Mouse (Mus musculus) forebrain, embryonic 10.5 days (tissue): ENCODE results near the gene Cd79b. TPM values are rescaled to one million over a fixed set of nuclear protein-coding genes. Genes with fewer than 3 reads are reported as not detected.
"Not testable (repeated sequence)": the region's sequence is repeated elsewhere in the genome, so short reads cannot be mapped to it uniquely, and the experiment has no call there.

Experiments used
- DNase-seq: peaks from one replicate; pipeline ENCODE4 v3.0.0-alpha.2; 2017; ENCODE audit warnings: low spot score; ENCODE audit errors: extremely low spot score
- H3K27ac ChIP-seq: fragments of 300-500 bp; sonication (generic); 2 replicates; pipeline ENCODE4 v1.5.1; 2016; ENCODE audit warnings: mild to moderate bottlenecking
- H3K27me3 ChIP-seq: fragments of 300-500 bp; sonication (generic); 2 replicates; pipeline ENCODE4 v1.6.1; 2016; ENCODE audit warnings: mild to moderate bottlenecking; ENCODE audit not compliant: poor library complexity, severe bottlenecking
- H3K36me3 ChIP-seq: fragments of 300-500 bp; sonication (generic); replicated peaks from 2 replicates; pipeline ENCODE4 v1.6.1; 2016; ENCODE audit warnings: mild to moderate bottlenecking, moderate library complexity
- H3K4me1 ChIP-seq: fragments of 300-500 bp; sonication (generic); 2 replicates; pipeline ENCODE4 v1.6.1; 2016
- H3K4me3 ChIP-seq: fragments of 300-500 bp; sonication (generic); 2 replicates; pipeline ENCODE4 v1.5.1; 2016; ENCODE audit warnings: mild to moderate bottlenecking, moderate library complexity
- H3K9me3 ChIP-seq: fragments of 300-500 bp; sonication (generic); 2 replicates; pipeline ENCODE4 v1.6.1; 2016; ENCODE audit warnings: mild to moderate bottlenecking, moderate library complexity
- WGBS: fragments of 180-500 bp; shearing (Covaris S2); methylation state at CpG from one replicate; pipeline ENCODE4 v1.1.7; 2016; 5-methylcytosine and 5-hydroxymethylcytosine counted together
- polyA plus RNA-seq: library from polyadenylated mRNA; unstranded; fragments of >200 nt; fragmentation: Nextera tagmentation; extraction: Ambion mirVana; gene quantifications from 2 replicates; pipeline ENCODE4 v1.2.1, GENCODE M21; 2016

The Cd79b gene
- polyA plus RNA-seq = 0.82 and 1.2 TPM in 2 replicates

DNA sequence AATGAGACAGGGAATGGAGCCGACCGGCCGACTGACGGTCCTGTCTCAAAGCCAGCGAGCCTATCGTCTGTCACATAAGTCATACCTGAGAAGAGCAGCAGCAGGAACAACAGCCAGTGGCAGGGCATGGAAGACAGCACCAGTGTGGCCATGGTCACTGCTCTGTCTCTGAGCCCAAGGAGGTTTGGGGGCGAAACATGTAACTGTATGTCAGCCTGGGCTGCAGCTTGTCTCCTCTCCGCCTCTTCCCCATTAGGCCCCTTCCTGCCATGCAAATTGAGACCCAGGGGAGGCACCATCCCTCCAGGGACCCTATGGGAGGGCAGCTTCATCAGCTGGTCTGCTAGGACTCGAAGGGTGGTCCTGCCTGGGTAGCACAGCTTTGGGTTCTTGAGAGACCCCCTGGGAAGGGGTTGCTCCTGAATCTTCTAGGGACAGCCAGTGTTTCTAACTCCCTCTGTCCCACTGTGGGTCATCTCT, at the start of gene Cd79b:
Gene Cd79b, minus strand, starts transcription at position 430 of the 480 bp plus-strand sequence.
- H3K27me3 ChIP-seq = no peaks in the 10 kb centered on the region
- H3K36me3 ChIP-seq = no peaks in the 10 kb centered on the region
- no peak for DNase-seq
- no peak within 1 kb of the TSS for H3K4me3 ChIP-seq
- H3K4me1 ChIP-seq = peaks cover 44% of the 10 kb centered on the region
- H3K9me3 ChIP-seq = no peaks in the 10 kb centered on the region
- 75% methylated on average over 9 of the region's 9 CpGs for WGBS
- peak within 1 kb of the TSS; percentile 51; the same call in 1 of the 2 replicates for H3K27ac ChIP-seq

DNA sequence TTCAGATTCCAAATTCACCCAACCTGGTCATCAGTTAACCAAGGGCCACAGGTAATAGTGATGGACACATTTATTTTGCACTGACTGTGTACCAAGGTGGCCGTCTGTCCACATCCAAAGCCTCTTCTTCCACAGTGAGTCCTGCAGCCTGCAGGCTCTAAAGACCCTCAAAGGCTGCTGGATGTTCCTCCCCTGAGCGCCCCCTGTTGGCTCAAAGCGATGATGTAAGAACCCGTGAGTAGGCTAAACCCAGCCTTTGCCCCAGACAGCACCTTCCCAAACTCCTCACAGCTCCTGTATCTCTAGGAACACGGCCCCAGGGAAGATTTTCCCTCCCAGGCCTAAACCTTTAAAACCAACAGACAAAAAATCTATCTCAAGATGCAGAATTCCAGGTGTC, 44.8 kb upstream of the Cd79b start:
- H3K4me1 ChIP-seq = peaks cover 7% of the 10 kb centered on the region

DNA sequence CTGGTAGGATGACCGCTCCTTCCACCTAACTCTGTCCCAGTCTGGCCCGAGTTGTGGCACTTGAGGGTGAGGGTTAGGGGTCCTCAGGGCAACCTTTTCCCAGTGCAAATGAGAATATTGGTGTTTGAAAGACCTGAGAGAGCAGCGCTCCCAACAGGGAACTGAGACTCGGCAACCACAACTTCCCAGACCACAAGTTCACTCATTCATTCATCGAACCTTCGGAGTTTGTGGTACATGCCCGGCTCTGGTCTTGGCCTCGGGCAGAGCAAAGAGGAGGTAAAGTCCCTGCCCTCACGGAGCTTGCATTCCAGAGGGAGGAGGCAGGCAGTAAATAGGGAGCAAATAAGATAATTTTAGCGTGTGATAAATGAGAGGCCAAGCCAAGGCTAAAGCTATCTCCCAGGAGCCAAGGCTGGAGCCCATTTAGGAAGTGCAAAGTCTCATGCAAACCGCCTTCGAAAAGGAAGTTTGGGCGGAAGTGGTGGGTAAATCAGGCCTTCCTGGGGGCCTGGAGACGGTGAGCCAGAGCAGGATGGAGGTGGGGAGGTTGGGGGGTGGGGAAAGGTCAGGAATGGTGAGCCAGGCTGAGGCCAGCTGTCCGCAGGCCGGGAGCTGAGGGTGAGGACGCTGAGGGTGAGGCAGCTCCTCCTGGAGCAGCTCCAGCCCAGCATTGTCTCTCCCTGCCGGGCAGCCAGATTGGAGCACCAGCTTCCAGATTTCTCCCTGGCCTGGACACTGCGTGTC, 41.0 kb upstream of the Cd79b start:
- Histone ChIP-seq H3K9me3 (no peaks in the 10 kb centered on the region), H3K36me3 (no peaks in the 10 kb centered on the region), H3K4me1 (peaks cover 12% of the 10 kb centered on the region), H3K4me3 (no peak overlapping the region), H3K27ac (no peak overlapping the region), H3K27me3 (no peaks in the 10 kb centered on the region)
- WGBS = 74% methylated on average over 19 of the region's 19 CpGs
- no peak for DNase-seq

More for the DNA sequence above, 44.8 kb upstream of the Cd79b start:
- Histone ChIP-seq H3K36me3 (no peaks in the 10 kb centered on the region), H3K4me3 (no peak overlapping the region), H3K9me3 (no peaks in the 10 kb centered on the region), H3K27me3 (no peaks in the 10 kb centered on the region), H3K27ac (no peak overlapping the region)
- DNase-seq = peak; percentile 48
- 18% methylated on average over 5 of the region's 5 CpGs for WGBS

DNA sequence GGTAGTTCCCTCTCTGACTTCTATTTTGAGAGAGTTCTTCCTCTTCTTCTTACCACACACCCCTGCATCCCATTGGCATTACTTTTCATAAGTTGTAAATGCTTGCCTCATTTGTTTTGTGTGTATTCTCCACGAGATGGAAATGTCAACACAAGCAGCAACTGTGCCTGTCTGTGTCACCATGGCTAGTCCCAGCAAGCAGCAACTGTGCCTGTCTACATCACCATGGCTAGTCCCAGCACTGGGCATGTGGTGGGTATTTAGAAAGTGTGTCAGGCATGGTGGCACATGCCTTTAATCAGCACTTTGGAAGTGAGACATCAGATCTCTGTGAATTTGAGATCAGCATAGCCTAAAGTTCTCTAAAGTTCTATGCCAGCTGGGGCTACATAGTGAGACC, 39.6 kb upstream of the Cd79b start:
- Histone ChIP-seq H3K27me3 (no peaks in the 10 kb centered on the region), H3K36me3 (no peaks in the 10 kb centered on the region), H3K4me3 (no peak overlapping the region), H3K9me3 (no peaks in the 10 kb centered on the region), H3K4me1 (peaks cover 12% of the 10 kb centered on the region), H3K27ac (no peak overlapping the region)
- 61% methylated on average over 1 of the region's 1 CpGs for WGBS
- DNase-seq = no peak

DNA sequence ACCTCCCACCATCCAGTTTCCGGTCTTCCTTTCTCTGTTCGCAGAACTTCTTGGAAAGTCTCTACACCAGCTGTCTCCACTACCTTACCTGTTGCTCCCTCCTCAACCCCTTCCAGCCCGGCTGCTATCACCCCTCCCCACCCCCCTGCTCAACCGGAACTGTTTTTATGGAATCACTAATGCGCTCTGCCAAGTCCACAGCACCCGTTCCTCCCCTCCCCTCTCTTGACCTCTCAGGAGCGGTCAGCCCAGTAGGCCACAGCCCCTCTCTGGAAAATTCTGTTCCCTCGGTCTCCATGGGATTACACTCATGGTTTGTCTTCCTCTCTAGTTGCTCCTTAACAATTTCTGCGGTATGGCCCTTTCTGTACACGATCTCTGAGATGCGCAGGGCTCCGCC, 38.6 kb upstream of the Cd79b start, which contains the start of gene Scn4a:
Gene Scn4a, minus strand, starts transcription at position 101 of the 400 bp plus-strand sequence.
- 90% methylated on average over 12 of the region's 12 CpGs for WGBS
- DNase-seq = no peak
- Histone ChIP-seq H3K36me3 (no peaks in the 10 kb centered on the region), H3K27me3 (no peaks in the 10 kb centered on the region), H3K4me1 (peaks cover 12% of the 10 kb centered on the region), H3K9me3 (no peaks in the 10 kb centered on the region), H3K4me3 (no peak within 1 kb of the TSS), H3K27ac (no peak within 1 kb of the TSS)

DNA sequence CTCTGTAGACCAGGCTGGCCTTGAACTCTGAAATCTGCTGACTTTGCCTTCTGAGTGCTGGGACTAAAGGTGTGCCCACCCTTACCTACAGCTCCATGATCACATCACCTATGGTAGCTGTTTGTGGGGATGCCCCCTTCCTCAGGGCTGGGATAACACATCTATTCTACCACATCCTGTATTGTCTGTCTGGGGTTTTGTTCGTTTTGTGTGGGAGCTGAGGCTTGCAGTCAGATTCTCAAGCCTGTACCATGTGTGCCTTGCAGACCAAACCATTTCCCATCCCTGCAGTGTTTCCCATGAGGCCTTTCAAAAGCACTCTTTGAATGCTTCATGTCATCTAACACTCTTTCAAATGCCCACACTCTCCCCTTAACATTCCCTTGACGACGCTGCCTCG, 37.4 kb upstream of the Cd79b start:
- H3K27ac ChIP-seq = no peak overlapping the region
- DNase-seq = no peak
- 88% methylated on average over 4 of the region's 4 CpGs for WGBS
- no peaks in the 10 kb centered on the region for H3K27me3 ChIP-seq
- H3K36me3 ChIP-seq = no peaks in the 10 kb centered on the region
- no peak overlapping the region for H3K4me3 ChIP-seq
- peaks cover 12% of the 10 kb centered on the region for H3K4me1 ChIP-seq
- H3K9me3 ChIP-seq = no peaks in the 10 kb centered on the region

DNA sequence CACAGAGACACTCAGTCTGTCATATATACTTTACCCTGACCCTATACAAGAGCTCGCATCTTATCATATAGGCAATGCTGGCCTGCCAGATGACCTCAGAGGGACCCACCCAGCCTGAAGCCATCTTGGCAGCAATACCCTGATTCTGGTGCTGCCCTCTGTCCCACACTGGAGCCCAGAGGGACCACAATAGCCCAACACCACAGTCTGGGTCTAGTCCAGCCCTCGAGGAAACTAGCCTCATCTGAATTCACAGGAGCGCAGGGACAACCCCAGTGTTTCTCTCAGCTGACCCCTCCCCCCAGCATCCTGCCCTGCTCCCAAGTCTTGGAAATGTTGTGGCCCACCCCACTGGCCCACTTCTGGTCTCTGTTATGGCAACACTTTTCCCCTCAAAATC, 36.7 kb upstream of the Cd79b start:
- no peaks in the 10 kb centered on the region for H3K36me3 ChIP-seq
- H3K27ac ChIP-seq = no peak overlapping the region
- H3K9me3 ChIP-seq = no peaks in the 10 kb centered on the region
- peaks cover 12% of the 10 kb centered on the region for H3K4me1 ChIP-seq
- H3K4me3 ChIP-seq = no peak overlapping the region
- no peaks in the 10 kb centered on the region for H3K27me3 ChIP-seq
- DNase-seq = no peak
- 75% methylated on average over 3 of the region's 3 CpGs for WGBS

DNA sequence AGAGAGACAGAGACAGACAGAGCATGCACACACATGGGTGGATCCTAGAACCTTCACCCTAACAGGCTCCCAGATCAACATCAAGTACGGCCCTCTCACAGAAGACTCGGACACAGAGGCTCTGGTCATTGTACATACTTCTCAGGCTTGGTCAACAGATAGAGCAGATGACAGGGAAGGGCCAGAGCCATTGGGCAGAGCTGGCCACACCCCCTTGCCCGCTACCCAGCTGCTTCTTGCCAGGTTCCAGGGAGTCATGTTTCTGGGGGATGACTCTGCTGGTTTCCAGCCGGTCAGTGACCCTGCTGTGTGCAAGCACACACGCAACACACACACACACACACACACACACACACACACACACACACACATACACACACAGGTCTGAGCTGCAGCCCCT, 36.3 kb upstream of the Cd79b start:
- no peak overlapping the region for H3K27ac ChIP-seq
- H3K36me3 ChIP-seq = no peaks in the 10 kb centered on the region
- H3K4me3 ChIP-seq = no peak overlapping the region
- H3K9me3 ChIP-seq = no peaks in the 10 kb centered on the region
- peaks cover 12% of the 10 kb centered on the region for H3K4me1 ChIP-seq
- DNase-seq = no peak
- H3K27me3 ChIP-seq = no peaks in the 10 kb centered on the region
- 74% methylated on average over 5 of the region's 5 CpGs for WGBS

DNA sequence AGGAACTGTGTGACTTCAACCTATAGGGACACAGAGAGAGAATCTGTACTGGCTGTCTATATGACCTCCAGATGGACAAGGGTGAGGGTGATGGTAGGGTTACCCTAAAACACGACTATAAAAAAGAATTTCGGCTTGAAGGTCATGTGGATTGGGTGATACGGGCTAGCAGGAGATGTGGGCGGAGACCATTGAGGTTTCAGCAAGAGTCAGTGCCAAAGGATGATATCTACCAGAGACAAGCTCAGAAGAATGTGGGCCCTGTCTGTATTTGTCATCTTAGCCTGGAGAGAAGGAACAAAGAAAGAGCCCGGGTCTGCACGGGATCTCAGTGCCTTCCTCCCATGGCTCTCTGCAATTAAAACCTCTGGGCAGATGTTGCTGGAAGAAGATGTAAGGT, 35.2 kb upstream of the Cd79b start:
- Histone ChIP-seq H3K27ac (no peak overlapping the region), H3K4me1 (peaks cover 17% of the 10 kb centered on the region), H3K9me3 (no peaks in the 10 kb centered on the region), H3K27me3 (no peaks in the 10 kb centered on the region), H3K4me3 (no peak overlapping the region), H3K36me3 (no peaks in the 10 kb centered on the region)
- DNase-seq = no peak
- WGBS = 87% methylated on average over 6 of the region's 6 CpGs

DNA sequence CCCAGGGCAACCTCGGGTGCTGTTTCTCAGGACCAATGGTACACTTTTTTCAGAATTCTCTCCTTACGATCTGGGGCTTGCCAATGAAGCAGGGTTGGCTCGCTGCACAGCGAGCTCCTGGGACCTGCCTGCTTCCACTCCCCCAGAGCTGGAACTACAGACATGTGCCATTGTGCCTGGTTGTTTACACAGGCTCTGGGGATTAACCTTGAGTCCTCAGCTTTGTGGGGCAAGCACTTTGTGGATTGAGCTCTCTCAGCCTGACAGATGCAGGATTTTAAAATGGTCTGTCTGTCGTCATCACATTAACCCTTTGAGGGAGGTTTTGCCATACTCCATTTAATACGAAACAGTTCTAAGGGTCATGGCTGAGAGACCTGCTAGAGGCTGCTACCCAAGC, 30.3 kb upstream of the Cd79b start:
- no peak for DNase-seq
- peaks cover 22% of the 10 kb centered on the region for H3K4me1 ChIP-seq
- H3K4me3 ChIP-seq = no peak overlapping the region
- no peaks in the 10 kb centered on the region for H3K9me3 ChIP-seq
- H3K27me3 ChIP-seq = no peaks in the 10 kb centered on the region
- 57% methylated on average over 6 of the region's 6 CpGs for WGBS
- H3K27ac ChIP-seq = no peak overlapping the region
- no peaks in the 10 kb centered on the region for H3K36me3 ChIP-seq

DNA sequence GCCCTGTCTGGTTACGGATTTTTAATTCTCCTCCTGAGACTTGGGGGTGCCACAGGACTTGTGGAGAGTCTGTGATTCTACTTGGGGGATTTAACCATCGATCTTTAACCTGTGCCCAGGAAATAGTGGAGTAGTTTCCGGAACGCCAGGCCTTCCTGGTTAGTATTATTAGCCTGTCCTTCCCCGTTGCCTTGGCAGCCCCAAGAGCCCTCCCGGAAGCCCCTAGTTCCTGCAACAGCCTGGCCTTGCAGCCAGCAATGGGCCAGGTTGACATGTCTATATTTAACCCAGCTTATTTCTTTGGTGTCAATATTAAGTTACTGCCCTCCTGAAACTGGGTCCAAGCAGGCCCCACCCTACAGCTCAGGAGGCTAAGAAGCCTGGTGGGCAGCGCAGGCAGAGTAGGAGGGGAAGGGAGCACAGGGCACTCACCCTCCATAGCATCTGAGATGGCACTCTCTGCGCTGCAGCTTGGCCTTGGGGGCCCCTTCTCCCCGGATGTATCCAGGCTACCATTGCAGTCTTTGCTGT, 26.5 kb upstream of the Cd79b start:
- WGBS = 83% methylated on average over 9 of the region's 9 CpGs
- Histone ChIP-seq H3K27me3 (no peaks in the 10 kb centered on the region), H3K36me3 (no peaks in the 10 kb centered on the region), H3K27ac (no peak overlapping the region), H3K4me3 (no peak overlapping the region), H3K4me1 (peaks cover 36% of the 10 kb centered on the region), H3K9me3 (no peaks in the 10 kb centered on the region)
- DNase-seq = no peak

DNA sequence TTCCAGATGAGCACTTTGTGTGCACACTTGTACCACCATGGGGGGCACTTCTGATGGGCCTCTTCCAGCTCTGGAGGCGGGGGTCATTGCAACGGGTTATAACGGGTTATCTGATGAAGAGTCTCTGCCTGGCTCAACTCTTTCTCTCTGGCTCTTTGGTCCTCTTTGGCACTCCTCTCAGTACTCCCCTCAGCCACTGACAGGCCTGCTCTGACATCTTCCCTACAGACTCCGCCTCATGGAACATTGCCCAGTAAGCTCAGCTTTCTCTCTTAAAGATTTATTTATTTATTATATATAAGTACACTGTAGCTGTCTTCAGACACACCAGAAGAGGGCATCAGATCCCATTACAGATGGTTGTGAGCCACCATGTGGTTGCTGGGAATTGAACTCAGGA, 24.8 kb upstream of the Cd79b start:
- H3K9me3 ChIP-seq, H3K4me3 ChIP-seq, H3K27me3 ChIP-seq, DNase-seq, H3K27ac ChIP-seq, H3K36me3 ChIP-seq: not testable (repeated sequence)
- peaks cover 24% of the 10 kb centered on the region for H3K4me1 ChIP-seq
- WGBS = 92% methylated on average over 4 of the region's 4 CpGs

DNA sequence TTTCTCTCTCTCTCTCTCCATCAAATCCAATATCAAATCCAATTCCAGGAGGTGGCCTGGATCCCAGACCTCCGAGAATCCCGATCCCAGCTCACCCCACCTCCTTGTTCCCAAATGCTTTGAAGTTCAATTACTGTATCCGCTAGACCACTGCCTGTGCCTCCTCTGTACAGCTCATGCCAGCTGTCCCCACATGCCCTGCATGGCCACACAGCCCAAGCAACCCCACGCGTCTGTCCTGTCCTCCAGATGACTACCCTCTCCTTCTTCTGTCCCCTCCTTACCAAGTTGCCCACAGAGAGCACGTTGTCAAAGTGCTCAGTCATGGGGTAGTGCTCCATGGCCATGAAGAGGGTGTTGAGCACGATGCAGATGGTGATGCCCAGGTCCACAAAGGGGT, 24.3 kb upstream of the Cd79b start:
- WGBS = 81% methylated on average over 7 of the region's 7 CpGs
- peaks cover 28% of the 10 kb centered on the region for H3K4me1 ChIP-seq
- H3K4me3 ChIP-seq = no peak overlapping the region
- H3K9me3 ChIP-seq = no peaks in the 10 kb centered on the region
- no peaks in the 10 kb centered on the region for H3K36me3 ChIP-seq
- no peak for DNase-seq
- H3K27ac ChIP-seq = no peak overlapping the region
- no peaks in the 10 kb centered on the region for H3K27me3 ChIP-seq
